Mouse (Mus musculus) CD8-positive naive resting alpha-beta T cell, adult 57 days (primary cell): Measurements from ENCODE around the gene Ifna4. TPM values are rescaled to one million over a fixed set of nuclear protein-coding genes. Genes with fewer than 3 reads are reported as not detected.

ENCODE experiments used
- total RNA-seq: library from RNA; stranded (reverse); gene quantifications from one replicate; pipeline ENCODE4 v1.2.4, GENCODE M21; 2023

Gene Ifna4
- not detected for total RNA-seq

GRCm38 (mm10) chr4:88841438-88841911, at the start of gene Ifna4:
Gene Ifna4, plus strand, starts transcription at chr4:88841861.

GRCm38 (mm10) chr4:88793936-88794675, 47.6 kb upstream of the Ifna4 start, which contains the start of gene Gm13275:
Gene Gm13275, plus strand, starts transcription at chr4:88794487.

GRCm38 (mm10) chr4:88797097-88797496, 44.6 kb upstream of the Ifna4 start, which contains the start of gene Gm13279:
Gene Gm13279, plus strand, starts transcription at chr4:88797397.

GRCm38 (mm10) chr4:88799365-88799764, 42.3 kb upstream of the Ifna4 start, which contains the start of gene Gm13285:
Gene Gm13285, plus strand, starts transcription at chr4:88799665.

GRCm38 (mm10) chr4:88802954-88803353, 38.7 kb upstream of the Ifna4 start, which contains the start of gene Gm13287:
Gene Gm13287, plus strand, starts transcription at chr4:88803254.

GRCm38 (mm10) chr4:88805231-88805630, 36.4 kb upstream of the Ifna4 start, which contains the start of gene Gm13288:
Gene Gm13288, plus strand, starts transcription at chr4:88805531.

GRCm38 (mm10) chr4:88815928-88816327, 25.7 kb upstream of the Ifna4 start, which contains the start of gene Ifna7:
Gene Ifna7, plus strand, starts transcription at chr4:88816228.

GRCm38 (mm10) chr4:88819659-88820058, 22.0 kb upstream of the Ifna4 start, which contains the start of gene Ifna11:
Gene Ifna11, plus strand, starts transcription at chr4:88819959.

GRCm38 (mm10) chr4:88827116-88827515, 14.5 kb upstream of the Ifna4 start, which contains the start of gene Ifna6:
Gene Ifna6, plus strand, starts transcription at chr4:88827416.

GRCm38 (mm10) chr4:88835225-88835624, 6.4 kb upstream of the Ifna4 start, which contains the start of gene Ifna5:
Gene Ifna5, plus strand, starts transcription at chr4:88835525.

GRCm38 (mm10) chr4:88849698-88850097, 8.0 kb downstream of the Ifna4 start, which contains the start of gene Ifna1:
Gene Ifna1, plus strand, starts transcription at chr4:88850087.

GRCm38 (mm10) chr4:88880101-88880500, 38.4 kb downstream of the Ifna4 start, which contains the start of gene Ifne:
Gene Ifne, minus strand, starts transcription at chr4:88880201.

Other genes starting within 250 kb of the Ifna4 start
- gene Ifna9, start 249.5 kb upstream of the Ifna4 start, total RNA-seq: not detected
- gene Ifna12, start 238.5 kb upstream of the Ifna4 start, total RNA-seq: not detected
- gene C87499, start 207.4 kb upstream of the Ifna4 start, total RNA-seq: not detected
- not detected for gene Ifna13, start 197.4 kb upstream of the Ifna4 start, total RNA-seq
- not detected for gene Ifna16, start 164.9 kb upstream of the Ifna4 start, total RNA-seq
- not detected for gene Ifna2, start 157.9 kb upstream of the Ifna4 start, total RNA-seq
- not detected for gene Ifnab, start 150.5 kb upstream of the Ifna4 start, total RNA-seq
- 1.4 TPM for gene Gm26566, start 120.1 kb upstream of the Ifna4 start, total RNA-seq
- 38.7 TPM for gene Klhl9, start 119.4 kb upstream of the Ifna4 start, total RNA-seq
- gene Gm13271, start 87.0 kb upstream of the Ifna4 start, total RNA-seq: not detected
- gene Gm13283, start 81.7 kb upstream of the Ifna4 start, total RNA-seq: not detected
- not detected for gene Gm13290, start 68.0 kb upstream of the Ifna4 start, total RNA-seq
- gene Gm13289, start 64.9 kb upstream of the Ifna4 start, total RNA-seq: not detected
- gene Gm13272, start 62.0 kb upstream of the Ifna4 start, total RNA-seq: not detected
- not detected for gene Ifnz, start 59.7 kb upstream of the Ifna4 start, total RNA-seq
- not detected for gene Gm13276, start 56.2 kb upstream of the Ifna4 start, total RNA-seq
- not detected for gene Gm13277, start 53.2 kb upstream of the Ifna4 start, total RNA-seq
- not detected for gene Gm13278, start 50.3 kb upstream of the Ifna4 start, total RNA-seq
- gene Gm13275, start 47.4 kb upstream of the Ifna4 start, total RNA-seq: not detected
- gene Gm13279, start 44.5 kb upstream of the Ifna4 start, total RNA-seq: not detected
- gene Gm13285, start 42.2 kb upstream of the Ifna4 start, total RNA-seq: not detected
- not detected for gene Gm13287, start 38.6 kb upstream of the Ifna4 start, total RNA-seq
- gene Gm13288, start 36.3 kb upstream of the Ifna4 start, total RNA-seq: not detected
- not detected for gene Ifna7, start 25.6 kb upstream of the Ifna4 start, total RNA-seq
- gene Ifna11, start 21.9 kb upstream of the Ifna4 start, total RNA-seq: not detected
- gene Ifna6, start 14.4 kb upstream of the Ifna4 start, total RNA-seq: not detected
- gene Ifna5, start 6.3 kb upstream of the Ifna4 start, total RNA-seq: not detected
- gene Ifna1, start 8.2 kb downstream of the Ifna4 start, total RNA-seq: not detected
- not detected for gene Ifne, start 38.3 kb downstream of the Ifna4 start, total RNA-seq